Mouse (Mus musculus) right cerebral cortex, postnatal 10 days (tissue): ENCODE measurements at regions not wholly inside any gene's neighbourhood (a gene's known extent, or its start where the extent isn't known, plus 50 kb on each side); places are given as distances from the start of the nearest gene placed in this dataset.

Experiments used
- DNase-seq, 2 experiments: peaks; one replicate each; pipeline ENCODE4 v3.0.0; 2021; ENCODE audit warnings: low spot score in 2 of 2

DNA sequence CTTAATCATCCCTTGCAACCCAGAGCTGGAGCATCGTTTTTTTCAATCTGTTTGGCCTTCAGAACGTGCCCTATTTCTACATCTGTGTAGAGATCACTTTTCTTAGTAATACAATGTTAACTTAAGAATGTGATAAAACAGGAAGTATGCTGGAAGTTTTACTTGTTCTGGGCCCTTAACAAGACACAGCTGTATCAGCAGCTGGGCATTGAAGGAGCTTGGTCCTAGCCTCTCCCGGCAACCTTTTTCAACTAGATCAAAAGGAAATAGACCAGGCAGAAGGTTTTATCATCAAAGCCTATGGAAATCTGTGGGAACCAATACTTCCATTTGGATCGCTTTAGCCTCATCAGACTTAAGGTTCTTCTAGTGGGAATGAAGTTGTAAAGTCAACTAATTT, 317.9 kb downstream of the Ndfip2 start:
- DNase-seq, result no peak

- no peak for DNase-seq
These were observed 313.9 kb downstream of the Ndfip2 start for GRCm38 (mm10) chr14:105572036-105572891.

DNA sequence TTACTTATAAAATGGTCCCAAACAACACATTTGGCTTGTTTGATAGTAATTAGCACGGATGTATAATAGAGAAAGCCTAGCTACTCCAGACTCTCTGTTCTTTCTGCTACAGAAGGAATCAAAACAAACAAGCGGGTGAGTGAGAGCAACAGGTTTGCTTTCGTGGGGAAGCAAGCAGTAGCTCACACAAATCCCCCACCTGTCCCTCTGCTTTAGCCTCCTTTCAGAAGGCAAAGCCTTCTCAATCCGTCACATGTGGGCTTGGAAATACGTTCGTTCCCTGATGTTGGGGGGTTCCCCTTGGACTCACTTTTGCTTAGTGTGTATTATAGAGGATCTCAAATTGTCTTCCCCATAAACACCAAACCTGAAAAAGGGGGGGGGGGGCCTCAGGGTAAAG, 311.8 kb downstream of the Ndfip2 start:
- no peak for DNase-seq

GRCm38 (mm10) chr14:105565827-105566226, 307.5 kb downstream of the Ndfip2 start:
- peak; percentile 52 to 63 for DNase-seq

- no peak for DNase-seq
These were observed 304.5 kb downstream of the Ndfip2 start for GRCm38 (mm10) chr14:105562843-105563242.

DNA sequence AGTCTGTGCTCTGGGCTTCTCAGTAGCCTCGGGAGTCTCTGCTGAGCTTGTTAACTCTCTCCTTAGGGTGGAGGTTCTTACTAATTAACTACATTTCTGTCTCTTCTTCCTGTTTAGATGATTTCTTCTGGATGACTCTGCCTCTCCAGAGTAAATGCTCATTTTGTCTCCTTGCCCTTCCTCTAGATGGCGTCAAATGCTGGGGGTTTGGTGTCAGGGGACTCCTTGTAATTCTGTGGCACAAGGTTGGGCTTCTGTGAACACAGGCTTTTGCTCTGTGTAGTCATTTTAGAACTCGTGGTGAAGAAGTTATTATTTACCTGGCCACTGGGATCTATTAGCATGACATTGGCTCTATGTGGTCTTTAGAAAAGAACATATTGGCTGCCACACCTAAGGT, 298.4 kb downstream of the Ndfip2 start:
- no peak for DNase-seq

- no peak for DNase-seq
These were observed 285.7 kb downstream of the Ndfip2 start for GRCm38 (mm10) chr14:105544066-105544465.

DNA sequence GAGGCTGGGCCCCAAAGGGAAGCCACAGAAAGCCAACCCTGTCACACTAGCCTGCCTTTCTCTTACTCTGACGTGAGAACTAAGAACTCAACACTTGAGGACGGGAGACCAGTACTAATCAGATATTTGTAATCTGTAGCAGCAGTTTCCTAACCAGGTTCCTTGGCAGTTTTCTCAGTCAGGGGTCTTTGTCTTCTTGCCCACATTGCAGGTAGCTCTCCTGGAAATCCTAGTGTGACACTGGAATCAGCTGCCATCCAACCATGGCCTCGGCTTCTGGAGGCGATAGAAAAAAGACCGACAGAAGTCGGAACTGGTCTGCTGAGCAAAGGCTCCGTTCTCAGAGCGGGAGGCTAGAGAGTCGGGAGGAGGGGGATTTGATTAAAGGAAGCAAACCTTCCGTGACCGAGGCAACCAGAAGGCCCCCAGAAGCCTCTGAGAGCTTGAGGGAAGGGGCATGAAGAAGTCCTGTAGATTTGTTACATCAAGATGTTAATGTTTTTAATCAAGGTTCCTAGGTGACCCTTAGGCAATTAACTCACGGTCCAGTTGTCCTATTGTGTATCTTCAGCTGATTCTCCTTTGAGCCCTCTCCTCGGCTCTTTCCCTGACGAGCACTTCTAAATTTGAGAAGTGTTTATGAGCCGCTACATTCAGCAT, 284.2 kb downstream of the Ndfip2 start:
- no peak for DNase-seq

DNA sequence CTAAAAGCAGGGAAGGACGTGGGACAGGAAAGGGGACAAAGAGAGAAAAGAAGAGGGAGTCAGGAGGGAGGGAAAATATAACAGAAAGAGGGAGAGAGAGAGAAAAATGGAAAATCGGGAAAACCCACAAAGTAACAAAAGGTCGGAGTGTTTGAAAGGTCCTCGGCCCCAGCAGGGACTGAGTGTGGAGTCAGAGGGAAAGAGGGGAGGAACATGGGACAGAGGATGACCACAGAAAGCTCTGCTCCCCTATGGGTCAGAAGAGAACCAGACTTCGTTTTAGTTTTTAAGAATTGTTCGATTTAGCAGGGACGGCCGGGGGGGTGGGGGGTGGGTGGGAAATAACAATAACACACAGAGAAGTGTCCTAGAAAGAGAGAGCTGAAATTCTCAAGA, 283.7 kb downstream of the Ndfip2 start:
- DNase-seq, result no peak

- DNase-seq, result no peak
These were observed 273.9 kb downstream of the Ndfip2 start for GRCm38 (mm10) chr14:105532168-105532745.

DNA sequence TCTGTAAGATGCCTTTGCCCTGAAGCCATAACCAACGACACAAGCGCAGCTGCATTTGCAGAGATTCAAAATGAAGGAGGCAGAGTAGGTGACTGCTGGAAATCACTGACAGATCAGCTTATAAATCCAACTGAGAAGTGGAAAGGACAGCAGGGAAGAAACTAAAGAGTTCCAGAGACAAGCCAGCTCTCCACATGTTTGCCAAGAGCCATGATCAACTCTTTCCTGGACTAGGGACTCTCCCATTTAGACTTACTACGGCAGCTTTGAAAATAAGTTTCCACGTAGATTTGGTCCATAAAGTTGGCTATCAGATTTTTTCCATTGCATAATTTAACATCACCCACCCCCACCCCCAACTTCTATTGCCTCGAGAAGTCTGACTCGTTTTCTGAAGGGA, 269.7 kb downstream of the Ndfip2 start:
- DNase-seq, result no peak

DNA sequence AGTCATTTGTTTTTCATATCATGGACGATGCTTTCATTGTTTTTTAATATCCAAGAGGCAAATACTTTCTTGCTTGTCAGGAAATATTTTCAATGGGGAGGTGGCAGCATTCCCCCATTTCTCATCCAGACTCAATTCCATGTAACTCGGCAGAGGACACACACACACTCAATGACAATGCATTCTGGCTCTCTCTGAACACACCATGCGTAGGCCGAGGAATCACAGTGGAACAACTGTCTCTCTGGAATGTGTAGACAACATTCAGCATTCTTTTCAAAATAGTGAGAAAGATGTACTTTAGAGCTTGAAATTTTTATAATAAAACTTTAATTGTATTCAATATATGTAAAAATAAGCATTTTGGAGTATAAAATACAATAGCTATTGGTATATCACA, 265.5 kb downstream of the Ndfip2 start:
- no peak for DNase-seq

- no peak for DNase-seq
These were observed 263.9 kb downstream of the Ndfip2 start for GRCm38 (mm10) chr14:105522279-105522678.

DNA sequence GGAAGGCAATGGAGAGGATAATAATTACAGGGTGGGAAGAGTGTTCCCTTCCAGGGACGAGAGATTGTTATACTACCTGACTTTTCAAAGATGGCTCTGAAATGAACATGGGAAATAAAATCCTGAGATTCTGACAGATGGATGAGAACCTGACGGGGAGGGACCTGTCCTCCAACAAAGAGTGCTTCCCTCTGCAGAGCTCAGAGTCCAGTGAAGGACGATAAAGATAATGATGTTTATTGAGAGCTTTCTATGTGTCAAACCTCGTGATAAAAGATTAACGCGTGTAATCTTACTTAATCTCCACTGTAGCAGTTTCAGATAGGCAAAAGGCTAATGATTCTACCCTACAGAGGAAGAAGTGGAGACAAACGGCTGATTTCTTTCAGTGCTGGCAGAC, 260.3 kb downstream of the Ndfip2 start:
- DNase-seq, result no peak

DNA sequence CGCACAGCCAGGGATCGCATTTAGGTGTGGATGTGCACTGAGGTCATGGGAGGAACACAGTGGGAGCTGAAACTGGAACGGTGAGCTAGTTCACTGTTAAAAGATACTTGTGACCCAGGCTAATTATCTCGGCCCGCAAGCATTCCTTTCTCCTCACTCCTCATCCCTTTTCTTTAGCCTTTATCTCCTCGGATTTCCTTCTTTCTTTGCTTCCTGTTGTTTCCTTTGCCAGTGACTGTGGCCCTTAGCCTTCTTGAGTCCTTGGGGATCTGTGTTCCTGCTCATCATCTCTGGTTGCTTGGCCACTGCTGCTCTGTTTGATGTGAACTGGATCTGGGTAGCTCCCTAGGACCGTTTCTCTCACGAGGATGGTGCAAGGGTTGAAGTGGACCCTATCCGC, 256.0 kb downstream of the Ndfip2 start:
- DNase-seq, result no peak

- DNase-seq, result peak; percentile 57 to 75
These were observed 254.7 kb downstream of the Ndfip2 start for GRCm38 (mm10) chr14:105512914-105513677.

GRCm38 (mm10) chr14:105511826-105512225, 253.5 kb downstream of the Ndfip2 start:
- DNase-seq, result no peak

DNA sequence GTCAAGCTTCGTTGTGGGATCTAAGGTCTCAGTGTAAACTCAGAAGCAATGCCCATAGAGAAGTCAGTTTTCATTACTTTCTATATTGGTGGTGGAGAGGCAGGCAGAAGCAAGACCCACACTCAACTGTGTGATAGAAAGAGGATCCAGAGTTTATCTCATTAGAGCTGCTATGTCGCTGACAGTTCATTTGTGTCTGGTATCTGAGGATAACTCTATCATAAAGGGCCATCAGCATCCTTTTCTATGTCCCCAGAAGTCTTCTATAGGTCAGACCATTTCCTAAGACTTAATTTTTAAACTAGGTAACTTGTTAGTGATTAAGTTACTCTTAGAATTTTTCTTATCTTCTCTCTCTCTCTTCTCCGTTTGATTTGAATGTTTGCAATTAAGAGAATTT, 252.8 kb downstream of the Ndfip2 start:
- no peak for DNase-seq

DNA sequence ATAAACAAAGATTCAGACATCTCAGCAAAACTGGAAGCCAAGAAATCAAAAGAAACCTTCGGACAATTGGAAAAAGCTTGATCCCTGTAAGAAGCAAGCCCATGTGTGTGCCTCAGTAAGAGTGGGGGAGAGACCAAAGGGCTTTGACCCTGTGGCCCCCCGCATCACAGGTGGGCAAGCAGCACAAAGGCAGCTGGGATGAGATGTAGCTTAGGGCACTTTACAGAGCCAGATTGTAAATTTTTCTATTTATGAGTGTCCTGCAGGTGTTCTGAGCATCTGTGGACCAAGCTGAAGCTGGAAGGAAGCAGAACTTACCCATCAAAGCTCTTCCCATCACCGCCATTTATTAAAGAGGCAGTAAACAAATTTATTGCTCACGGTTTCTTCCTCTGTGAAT, 246.9 kb downstream of the Ndfip2 start:
- DNase-seq, result no peak

- no peak for DNase-seq
These were observed 246.0 kb downstream of the Ndfip2 start for GRCm38 (mm10) chr14:105504376-105504775.

DNA sequence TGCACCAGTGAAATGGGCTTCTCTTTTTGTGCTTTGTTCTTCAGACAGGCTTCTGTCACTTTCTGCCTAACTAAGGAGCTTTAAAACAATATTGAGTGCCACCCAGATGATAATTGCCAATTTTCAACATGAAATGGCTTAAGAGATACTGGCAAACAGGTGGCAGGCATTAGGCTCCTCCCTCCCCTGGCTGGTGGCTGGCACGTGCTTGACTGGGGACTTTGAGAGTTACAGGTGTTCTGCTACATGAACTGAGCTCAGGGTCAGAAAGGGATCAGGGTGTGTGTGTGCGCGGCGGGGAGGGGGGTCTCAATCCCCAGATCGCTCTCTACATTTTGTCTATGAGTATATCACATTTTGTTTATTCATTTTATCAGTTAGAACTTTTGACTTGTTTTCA, 245.4 kb downstream of the Ndfip2 start:
- no peak for DNase-seq

DNA sequence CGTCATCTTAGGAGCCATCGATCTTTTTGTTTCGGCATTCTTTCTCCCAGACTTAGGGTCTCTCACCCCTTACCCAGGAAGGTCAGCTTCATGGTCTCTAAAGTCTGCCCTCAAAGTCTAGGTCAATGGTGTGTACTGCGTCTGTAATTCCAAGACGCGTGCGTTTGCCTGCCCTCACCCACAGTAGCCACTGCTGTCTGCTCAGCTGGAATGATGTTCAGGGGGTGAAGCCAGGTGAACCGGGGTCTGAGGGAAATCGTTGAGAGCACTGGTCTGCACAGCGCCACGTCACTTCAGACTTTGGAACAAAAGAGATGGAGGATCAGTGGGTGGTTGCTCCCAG, 244.2 kb downstream of the Ndfip2 start:
- DNase-seq, result no peak
